Mouse (Mus musculus): ENCODE measurements around the gene Gtf2ird1.
"Not testable (repeated sequence)": the region's sequence is repeated elsewhere in the genome, so short reads cannot be mapped to it uniquely, and the experiment has no call there.

Gtf2ird1 gene

DNA sequence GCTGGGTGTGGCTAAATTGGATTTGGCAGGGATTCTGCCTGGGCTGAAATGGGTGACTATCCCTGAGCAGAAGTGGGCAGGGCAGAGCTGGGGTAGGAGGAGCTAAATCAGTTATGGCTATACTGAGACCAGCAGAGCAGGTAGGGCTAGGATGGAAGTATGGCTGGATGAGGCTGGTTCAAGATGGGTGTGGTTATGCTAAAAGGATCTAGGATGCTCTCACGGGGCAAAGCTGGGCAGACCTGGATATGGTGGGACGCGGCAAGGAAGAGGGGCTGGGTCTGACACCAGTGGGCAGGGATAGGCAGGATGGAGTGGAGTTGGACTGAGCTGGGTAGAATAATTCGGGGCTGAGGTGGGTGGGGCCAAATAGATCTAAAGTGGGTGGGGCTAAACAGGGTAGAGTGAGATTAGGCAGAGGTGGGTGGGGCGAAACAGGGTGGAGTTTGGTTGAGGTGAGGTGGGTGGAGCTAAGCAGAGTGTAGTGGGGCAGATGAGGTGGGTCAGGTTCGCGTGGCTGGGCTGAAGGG, 46.1 kb downstream of the Gtf2ird1 start:
- no peak for DNase-seq (ENCODE audit: low read depth, low spot score)

DNA sequence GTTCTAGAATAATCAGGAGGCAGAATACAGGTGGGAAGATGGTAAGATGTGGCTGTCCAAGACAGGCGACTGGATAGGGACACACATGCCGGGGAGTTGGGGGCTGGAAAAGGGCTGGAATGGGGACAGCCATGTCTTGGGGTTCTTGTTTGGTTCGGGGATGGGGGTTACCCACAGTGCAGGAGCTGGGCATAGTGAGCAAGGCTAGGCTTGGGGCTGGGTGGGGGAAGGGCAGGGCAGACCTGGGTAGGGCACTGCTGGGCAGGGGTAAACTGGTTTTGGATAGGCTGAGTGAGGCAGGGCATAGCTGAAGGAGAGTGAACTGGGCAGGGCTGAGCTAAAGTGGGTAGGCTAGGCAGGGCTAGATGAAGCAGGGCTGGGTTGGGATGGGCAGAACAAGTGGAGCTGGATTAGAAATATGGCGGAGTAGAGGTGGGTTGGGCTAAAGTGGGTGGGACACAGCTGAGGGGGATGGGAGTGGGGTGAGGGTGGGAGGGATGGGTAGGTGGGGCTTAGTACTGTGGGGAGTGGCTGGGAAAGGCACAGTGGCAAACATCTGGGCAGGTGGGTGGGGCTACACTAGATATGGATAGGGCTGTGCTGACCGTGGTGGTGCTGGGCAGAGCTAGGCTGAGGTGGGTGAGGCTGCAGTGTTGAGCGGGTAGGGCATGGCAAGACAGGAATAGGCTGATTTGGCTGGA, 46.8 kb downstream of the Gtf2ird1 start:
- DNase-seq (ENCODE audit: low read depth, low spot score): no peak

DNA sequence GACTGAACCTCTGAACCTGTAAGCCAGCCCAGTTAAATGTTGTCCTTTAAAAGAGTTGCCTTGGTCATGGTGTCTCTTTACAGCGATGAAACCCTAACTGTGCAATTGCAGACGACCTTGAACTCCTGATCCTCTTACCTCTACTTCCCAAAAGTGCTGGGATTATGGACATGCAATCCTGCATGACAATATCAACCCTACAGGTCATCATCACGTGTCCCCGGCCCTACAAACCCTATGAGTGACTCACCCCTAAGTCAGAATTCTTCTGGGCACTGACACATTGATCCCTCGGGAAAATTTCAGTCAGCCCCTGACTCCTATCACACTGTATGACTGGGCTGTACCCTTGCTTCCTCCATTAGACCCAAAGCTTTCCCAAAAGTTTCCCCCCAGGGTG, 48.4 kb downstream of the Gtf2ird1 start:
- no peak for DNase-seq (ENCODE audit: low read depth, low spot score)

DNA sequence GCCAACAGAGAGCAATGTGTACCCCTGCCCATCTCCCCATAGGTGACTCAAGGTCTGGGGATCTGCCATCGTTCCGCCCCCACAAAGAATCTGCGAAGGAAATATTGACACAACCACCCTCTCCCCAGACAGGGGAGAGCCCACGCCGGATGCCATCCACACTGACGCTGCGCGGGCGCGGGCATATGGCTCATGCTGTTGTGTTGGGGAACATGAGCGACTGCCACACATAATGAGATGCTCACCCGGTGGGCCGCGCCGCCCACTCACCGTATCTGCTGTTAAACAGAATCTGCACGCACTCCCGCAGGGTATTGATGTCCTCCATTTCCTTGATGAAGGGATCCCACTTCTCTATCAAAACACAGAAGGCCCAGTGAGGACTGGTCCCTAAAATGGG, 54.7 kb downstream of the Gtf2ird1 start:
- peak; percentile 76 for DNase-seq (ENCODE audit: low read depth, low spot score)

DNA sequence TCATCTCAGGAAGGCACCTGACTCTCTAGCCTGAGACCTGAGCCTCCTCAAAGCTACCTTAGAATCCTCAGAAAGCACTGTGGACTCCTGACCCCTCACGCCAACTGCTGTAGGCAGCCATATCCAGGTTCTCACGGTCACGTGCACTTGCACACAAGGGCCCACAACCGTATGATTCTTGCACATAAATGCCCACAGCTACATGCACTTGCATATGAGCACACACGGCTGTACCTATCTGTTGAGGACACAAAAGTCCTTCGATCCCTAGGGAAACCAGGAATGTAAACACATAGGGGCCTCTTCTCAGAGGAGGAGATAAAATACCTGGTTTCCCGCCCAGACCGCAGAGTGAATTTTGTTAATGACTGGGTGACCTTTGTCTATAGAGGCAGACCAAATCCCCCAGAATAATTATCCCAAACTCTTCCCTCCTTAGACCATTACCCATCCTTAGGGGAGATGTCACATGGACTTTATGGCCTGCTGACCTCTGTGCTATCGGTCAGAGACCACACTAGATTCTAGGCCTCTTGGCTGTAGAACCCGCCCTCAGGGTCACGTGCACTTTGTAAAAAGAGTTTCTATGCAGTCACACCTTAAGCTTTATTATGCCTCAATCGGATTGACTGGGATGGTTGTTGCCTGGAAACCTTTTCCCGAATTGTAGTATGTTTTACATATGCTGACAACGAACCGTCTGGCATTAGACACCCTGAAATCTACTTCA, 58.9 kb downstream of the Gtf2ird1 start:
- DNase-seq (ENCODE audit: low read depth, low spot score): no peak

DNA sequence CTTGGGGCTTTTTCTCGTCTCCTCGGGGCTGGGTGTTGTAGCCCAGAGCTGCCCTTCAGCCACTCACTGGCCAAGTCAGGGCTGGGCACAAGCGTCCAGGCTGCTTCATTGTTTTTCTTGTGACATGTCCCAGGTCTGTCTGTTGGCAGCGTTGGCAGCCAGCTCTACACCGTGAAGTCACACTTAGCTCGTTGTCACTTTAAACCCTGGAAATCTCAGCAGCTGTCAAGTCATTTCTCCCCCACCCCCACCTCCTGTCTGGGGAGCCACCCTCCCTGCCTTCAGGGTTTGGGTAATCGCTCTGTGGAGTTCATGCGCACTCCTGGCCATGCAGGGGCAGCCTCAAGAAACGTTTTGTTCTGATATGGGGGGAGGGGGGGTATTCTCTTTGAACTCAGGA, 60.0 kb downstream of the Gtf2ird1 start:
- peak; percentile 40 for DNase-seq (ENCODE audit: low read depth, low spot score)

DNA sequence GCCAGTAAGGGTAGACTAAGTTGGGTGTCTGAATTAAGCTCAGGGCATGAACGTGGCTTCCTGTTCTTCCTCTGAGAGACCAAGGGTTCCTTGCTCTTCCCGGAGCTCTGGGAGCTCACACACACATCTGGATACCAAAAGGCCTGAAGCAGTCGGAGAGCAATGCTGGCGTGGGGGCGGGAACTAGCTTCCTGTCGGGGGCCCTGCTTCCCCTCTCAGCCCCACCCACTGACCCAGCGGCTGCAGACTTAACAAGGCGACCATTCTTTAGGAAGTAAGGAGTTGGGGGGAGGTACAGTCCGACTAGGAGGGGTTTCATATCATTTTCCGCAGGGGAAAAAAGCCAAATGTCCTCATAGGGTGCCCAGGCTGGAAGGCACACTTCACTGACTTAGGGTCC, 61.9 kb downstream of the Gtf2ird1 start:
- DNase-seq (ENCODE audit: low read depth, low spot score): peak; percentile 24

DNA sequence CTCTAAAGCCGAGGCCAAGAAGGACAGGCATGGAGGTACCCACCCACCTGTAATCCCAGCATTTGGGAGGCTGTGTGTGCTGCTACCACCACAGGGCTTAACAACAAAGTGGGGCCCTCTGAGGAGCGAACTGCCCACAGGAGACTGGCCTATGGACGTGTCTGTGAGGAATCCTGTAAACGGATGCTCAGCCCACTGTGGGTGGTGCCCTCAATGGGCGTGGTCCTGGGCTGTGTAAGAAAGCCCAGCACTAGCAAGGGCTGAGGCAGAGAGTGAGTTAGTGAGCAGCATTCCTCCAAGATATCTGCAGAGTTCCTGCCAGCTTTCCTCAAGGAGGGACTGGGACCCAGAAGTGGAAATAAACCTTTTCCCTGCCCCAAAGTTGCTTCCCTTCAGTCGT, 62.9 kb downstream of the Gtf2ird1 start:
- no peak for DNase-seq (ENCODE audit: low read depth, low spot score)

DNA sequence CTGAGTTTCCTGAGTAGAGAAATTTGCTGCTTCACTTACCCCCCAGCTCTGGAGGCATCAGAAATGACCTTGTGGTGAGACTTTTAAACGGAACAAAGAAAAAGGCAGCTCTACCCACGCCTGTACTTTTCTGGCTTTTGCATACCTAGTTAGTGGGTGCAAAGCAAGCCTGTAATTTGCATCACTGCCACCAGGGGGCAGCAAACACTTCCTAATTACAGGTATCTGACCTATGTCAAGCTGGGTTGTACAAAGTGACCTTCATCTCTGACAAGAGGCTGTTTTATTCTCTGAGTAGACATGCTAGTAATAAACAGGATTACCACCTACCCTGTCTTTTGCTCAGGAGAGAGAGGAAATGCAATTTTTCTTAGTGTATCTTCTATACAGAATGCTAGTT, 71.4 kb downstream of the Gtf2ird1 start:
- DNase-seq (ENCODE audit: low read depth, low spot score): peak; percentile 77

DNA sequence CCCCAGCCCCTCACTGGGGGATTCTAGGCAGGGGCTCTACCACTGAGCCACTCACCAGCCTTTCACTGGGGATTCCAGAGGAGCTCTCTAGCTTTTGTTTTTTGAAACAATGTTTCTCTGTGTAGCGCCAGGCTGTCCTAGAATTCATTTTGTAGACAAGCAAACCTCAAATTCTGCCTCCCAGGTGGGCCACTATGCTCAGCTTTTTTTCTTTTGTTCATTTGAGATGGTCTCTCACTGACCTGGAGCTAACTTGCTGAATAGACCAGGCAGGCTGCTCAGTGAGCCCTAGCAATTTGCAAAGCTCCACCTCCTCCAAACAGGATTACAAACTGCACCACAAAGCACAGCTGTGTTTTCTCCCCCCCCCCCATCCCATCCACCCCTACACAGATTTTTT, 81.3 kb downstream of the Gtf2ird1 start:
- peak; percentile 36 for DNase-seq (ENCODE audit: low read depth, low spot score)

DNA sequence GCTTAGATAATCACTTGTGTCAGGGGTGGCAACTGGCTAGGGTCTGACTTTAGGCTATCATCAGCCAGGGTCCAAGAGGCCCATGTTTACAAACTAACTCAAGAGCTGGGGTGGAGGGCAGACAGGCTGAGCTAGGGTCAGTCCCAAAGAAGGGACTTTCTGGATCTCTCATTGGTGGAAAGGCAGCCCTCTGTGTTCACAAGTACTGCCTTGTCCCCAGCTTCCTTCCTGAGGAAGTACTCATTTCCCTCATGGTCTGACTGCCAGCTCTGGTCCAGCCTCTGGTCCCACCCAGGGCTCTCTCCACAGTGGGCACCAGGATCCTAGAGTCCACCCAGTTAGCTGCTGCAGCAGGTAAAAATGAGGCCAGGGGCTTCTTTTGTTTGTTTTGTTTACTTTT, 82.0 kb downstream of the Gtf2ird1 start:
- DNase-seq (ENCODE audit: low read depth, low spot score): peak; percentile 22

DNA sequence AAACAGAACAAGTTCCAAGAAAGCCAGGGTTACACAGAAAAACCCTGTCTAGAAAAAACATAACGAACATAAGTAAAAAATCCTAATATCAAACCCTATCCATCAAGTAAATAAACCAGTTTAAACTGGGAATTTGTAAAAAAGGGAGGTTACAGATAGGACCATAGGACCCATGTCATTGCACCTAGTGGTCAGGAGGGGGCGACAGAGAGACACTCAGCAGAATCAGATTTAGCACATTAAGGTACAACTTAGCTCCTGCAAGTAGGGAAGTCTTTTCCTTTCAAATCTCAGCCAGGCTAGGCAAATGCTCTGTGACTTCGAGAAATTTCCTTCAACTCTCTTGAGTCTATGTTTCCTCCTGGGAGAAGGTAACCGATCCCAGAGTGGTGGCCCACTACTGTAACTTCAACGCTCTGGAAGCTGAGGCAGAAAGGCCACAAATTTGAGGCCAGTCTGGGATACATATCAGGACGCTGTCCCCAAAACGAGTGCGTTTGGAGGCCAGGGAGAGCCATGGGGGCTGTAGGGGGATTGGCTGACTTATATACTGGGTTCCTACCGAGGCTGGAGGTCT, 82.5 kb downstream of the Gtf2ird1 start:
- DNase-seq (ENCODE audit: low read depth, low spot score): peak; percentile 80

DNA sequence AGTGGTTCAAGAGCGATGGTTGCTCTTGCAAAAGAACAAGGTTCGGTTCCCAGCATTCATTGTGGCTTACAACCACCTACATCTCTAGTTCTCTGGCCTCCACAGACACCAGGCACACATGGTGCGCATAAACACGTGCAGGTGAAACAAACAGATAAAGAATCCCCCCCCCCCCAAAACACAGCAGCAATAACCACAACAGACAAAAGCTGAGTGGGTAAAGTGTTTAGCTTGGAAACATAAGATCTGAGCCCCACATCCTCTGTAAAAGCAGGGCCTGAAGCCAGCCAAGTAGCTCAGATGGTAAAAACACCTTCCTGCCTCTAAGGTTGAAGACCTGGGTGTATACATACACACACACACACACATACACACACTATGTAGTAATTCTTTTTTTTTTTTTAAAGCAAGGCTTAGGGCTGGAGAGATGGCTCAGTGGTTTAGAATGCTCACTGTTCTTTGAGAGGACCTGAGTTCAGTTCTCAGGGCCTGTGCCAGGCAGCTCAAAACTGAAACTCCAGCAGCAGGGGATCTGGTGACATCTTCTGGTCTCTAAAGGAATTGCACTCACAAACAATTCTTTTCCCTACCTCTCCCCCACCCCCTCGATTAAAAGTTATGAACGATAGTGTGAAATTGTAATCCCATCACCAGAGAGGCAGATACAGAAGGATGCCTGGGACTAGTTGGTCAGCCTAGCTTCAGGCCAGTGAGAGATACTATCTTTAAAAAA, 83.4 kb downstream of the Gtf2ird1 start:
- no peak for DNase-seq (ENCODE audit: low read depth, low spot score)

DNA sequence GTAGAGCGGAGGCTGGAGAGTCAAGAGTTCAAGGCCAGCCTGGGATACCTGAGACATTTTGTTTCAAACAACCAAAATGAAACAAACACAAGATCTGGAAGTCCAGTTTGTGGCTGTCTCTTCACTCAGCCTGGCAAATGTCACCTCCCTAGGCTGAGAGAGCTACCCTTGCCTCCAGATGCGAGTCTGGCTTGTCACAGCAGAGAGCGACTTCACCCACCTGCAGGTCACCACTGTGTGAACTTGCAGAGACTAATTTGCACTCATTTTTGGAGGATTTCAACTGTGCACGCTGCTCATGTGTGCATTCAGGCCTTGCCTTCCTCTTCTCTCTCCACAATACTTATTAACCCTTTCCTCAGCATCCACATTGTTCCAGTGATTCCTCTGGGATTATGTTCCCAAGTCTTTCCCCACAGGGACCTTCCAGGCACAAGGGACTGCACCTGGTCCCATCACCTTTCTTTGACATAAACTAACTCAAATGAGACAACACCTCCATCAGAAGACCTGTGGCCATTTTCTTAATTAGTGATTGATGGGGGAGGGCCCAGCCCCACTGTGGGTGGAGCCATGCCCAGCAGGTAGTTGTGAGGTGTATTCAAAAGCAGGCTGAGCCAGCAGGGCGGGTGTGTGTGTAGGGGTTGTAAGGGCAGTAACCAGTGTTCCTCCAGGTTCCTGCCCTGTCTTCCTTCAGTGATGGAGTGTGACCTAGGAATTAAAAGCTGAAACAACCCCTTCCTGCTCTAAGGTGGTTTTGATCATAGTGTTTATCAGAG, 84.8 kb downstream of the Gtf2ird1 start:
- DNase-seq (ENCODE audit: low read depth, low spot score): no peak

DNA sequence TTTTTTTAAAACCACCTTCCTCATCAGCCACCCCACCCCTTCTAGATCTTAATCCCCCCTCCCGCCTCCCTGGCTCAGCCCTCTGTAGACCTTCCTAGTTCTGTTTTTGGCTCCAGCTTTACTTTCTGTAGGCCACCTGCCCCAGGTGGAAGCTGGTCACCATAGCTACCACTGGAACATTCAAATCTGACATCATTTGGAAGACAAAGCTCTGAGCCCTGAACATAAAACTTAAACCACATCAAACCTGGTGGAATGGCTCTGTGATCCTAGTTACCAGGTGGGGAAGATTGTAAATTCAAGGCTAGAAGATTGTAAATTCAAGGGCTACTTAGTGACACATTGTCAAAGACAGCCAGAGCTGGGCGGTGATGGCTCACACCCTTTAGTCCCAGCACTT, 85.7 kb downstream of the Gtf2ird1 start:
- no peak for DNase-seq (ENCODE audit: low read depth, low spot score)

DNA sequence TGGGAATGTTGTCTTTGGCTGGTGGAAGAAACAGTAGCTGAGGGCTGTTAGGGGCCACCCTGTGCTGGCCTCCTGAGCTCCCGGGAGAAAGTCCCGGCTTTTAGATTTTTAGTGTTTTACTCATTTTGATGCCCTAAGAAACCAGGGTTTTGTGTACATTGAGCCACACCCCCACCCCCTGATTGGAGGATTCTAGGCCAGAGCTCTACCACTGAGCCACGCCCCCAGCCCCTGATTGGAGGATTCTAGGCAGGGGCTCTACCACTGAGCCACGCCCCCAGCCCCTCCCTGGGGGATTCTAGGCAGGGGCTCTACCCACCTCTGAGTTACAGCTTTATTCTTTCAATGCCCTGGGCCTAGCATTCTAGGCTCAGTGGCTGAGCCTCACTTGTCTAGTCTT, 97.4 kb downstream of the Gtf2ird1 start:
- no peak for DNase-seq (ENCODE audit: low read depth, low spot score)

DNA sequence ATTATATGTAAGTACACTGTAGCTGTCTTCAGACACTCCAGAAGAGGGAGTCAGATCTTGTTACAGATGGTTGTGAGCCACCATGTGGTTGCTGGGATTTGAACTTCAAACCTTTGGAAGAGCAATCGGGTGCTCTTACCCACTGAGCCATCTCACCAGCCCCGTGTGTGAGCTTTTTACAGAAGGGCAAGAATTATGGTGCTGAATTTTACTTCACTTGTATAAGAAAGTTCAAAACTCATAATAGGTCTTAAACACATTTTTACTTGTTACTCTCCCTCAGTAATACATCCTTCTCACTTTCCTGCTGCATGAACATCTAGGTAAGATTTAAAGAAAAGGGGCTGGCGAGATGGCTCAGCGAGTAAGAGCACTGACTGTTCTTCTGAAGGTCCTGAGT, 101.1 kb downstream of the Gtf2ird1 start:
- not testable (repeated sequence) for DNase-seq (ENCODE audit: low read depth, low spot score)

DNA sequence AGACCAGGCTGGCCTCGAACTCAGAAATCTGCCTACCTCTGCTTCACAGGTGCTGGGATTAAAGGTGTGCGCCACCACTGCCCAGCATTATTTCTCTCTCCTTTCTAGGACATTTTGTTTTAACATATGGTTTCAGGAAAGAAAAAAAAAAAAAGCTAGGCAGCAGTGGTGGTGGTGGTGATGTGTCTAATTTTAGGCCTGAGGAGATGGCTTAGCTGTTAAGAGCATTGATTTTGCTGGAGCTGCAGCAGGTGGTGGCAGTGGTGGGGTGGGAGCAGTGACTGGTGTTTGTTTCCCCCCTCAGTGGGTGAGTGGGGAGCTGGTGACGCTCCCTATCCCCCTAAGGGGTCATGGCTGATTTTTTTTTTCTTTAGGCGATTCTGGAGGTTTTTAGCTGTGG, 103.4 kb downstream of the Gtf2ird1 start:
- peak; percentile 76 for DNase-seq (ENCODE audit: low read depth, low spot score)

DNA sequence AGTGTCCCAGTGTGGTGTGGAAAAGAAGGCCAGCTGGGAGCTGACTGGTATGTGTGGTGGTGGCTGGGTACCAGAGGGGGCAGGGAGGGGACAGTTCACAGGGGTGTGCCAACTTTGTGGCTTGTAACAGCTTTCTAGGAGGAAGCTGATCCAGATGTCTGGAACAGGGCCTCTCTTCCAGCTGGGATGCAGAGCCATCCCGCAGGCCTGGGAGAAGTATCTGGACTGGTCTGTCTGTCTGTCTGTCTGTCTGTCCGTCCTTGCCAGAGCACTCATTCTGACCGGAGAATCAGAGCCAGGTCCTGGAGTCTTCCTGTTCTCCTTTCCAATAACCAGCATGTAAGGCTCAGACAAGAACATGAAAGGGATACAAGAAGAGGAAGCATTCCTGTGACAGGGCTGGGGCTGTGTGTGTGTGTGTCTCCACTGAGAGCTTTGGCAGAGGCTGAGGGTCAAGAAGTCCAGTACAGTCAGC, 104.0 kb downstream of the Gtf2ird1 start:
- DNase-seq (ENCODE audit: low read depth, low spot score): peak; percentile 11

DNA sequence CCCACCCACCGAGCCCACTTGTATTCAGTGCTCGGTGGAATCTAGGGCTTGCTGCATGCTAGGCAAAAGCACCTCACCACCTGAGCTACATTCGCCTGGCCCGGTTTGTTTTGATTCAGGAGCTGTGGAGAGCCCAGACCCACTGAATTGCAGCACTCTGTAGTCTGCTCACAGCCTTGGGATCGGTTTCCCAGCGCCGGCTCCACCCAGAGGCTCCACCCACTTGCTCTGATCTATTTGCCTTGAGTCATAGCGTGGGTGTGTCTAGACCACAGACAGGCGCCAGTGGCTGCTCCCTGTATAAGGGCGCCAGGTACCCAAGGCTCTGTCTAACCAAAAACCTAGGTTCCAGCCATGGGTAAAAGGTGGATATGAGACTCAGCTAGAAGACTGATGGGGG, 105.9 kb downstream of the Gtf2ird1 start:
- peak; percentile 87 for DNase-seq (ENCODE audit: low read depth, low spot score)

DNA sequence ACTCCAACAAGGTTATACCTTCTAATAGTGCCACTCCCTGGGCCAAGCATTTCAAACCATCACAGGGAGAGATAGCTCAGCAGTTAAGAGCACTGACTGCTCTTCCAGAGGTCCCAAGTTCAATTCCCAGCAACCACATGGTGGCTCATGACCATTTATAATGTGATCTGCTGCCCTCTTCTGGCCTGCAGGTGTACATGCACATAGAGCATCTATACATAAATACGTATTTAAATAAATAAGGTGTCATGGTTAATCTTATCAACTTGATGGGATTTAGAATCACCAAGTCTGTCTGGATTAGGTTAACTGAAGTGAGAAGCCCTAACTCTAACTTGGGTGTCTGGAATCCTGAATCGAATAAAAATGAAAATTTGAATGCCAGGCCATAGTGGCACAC, 109.5 kb downstream of the Gtf2ird1 start:
- DNase-seq (ENCODE audit: low read depth, low spot score): no peak

All from brain, adult 2 months (tissue).